Mouse (Mus musculus): ENCODE measurements around the gene Emc1.

- no peak for TF ChIP-seq CTCF (IDR thresholded peaks at IDR 0.05; ENCODE audit: extremely low read depth, insufficient read length, insufficient replicate concordance, low read depth, low read length)
- no peak for TF ChIP-seq POLR2A (IDR thresholded peaks at IDR 0.05; ENCODE audit: low read depth, low read length)
Observed at GRCm38 (mm10) chr4:139318449-139318848, 33.9 kb upstream of the Emc1 start.
